Mouse (Mus musculus): ENCODE data around the gene Eif1. TPM values are rescaled to one million over a fixed set of nuclear protein-coding genes. Genes with fewer than 3 reads are reported as not detected.

Eif1 gene
- polyA plus RNA-seq (2016; fragmentation: Nextera tagmentation; extraction: Ambion mirVana), result 1,410 and 1,478 TPM in 2 replicates

- Histone ChIP-seq H3K4me2 (replicated peaks) (peak within 1 kb of the TSS; percentile 73), H3K27me3 (replicated peaks) (no peaks in the 10 kb centered on the region), H3K9me3 (no peaks in the 10 kb centered on the region), H3K4me3 (peak within 1 kb of the TSS; percentile 73), H3K9ac (peak within 1 kb of the TSS; percentile 93), H3K36me3 (peaks cover 13% of the 10 kb centered on the region), H3K4me1 (0 out of 2 replicates have a peak, but pooled peaks cover 5% of the 10 kb centered on the region), H3K27ac (peak within 1 kb of the TSS; percentile 79)
- peak; percentile 91 for ATAC-seq (ENCODE audit: low FRiP score, low read depth)
- WGBS, result under 1% methylated on average over 58 of the region's 58 CpGs
Measured at GRCm38 (mm10) chr11:100319492-100320171, at the start of gene Eif1. TSS of gene Eif1 (plus strand) at chr11:100319885.

GRCm38 (mm10) chr11:100271878-100272277 is 47.8 kb upstream of the Eif1 start:
- no peak overlapping the region for H3K4me2 ChIP-seq (replicated peaks)
- H3K4me3 ChIP-seq, result no peak overlapping the region
- no peak for ATAC-seq (ENCODE audit: low FRiP score, low read depth)
- H3K9me3 ChIP-seq, result no peaks in the 10 kb centered on the region
- H3K27me3 ChIP-seq (replicated peaks), result no peaks in the 10 kb centered on the region
- H3K36me3 ChIP-seq, result no peaks in the 10 kb centered on the region
- no peaks in the 10 kb centered on the region for H3K4me1 ChIP-seq
- H3K27ac ChIP-seq, result no peak overlapping the region
- WGBS, result 83% methylated on average over 1 of the region's 1 CpGs
- H3K9ac ChIP-seq, result no peak overlapping the region

- no peak for ATAC-seq (ENCODE audit: low FRiP score, low read depth)
- Histone ChIP-seq H3K4me1 (no peaks in the 10 kb centered on the region), H3K36me3 (no peaks in the 10 kb centered on the region), H3K4me2 (replicated peaks) (no peak overlapping the region), H3K4me3 (no peak overlapping the region), H3K27ac (no peak overlapping the region), H3K9me3 (no peaks in the 10 kb centered on the region), H3K9ac (no peak overlapping the region), H3K27me3 (replicated peaks) (no peaks in the 10 kb centered on the region)
- WGBS, result 67% methylated on average over 7 of the region's 7 CpGs
Measured at GRCm38 (mm10) chr11:100274719-100275118, 45.0 kb upstream of the Eif1 start.

GRCm38 (mm10) chr11:100275466-100275865 is 44.2 kb upstream of the Eif1 start:
- no peak overlapping the region for H3K4me3 ChIP-seq
- H3K36me3 ChIP-seq, result no peaks in the 10 kb centered on the region
- H3K4me2 ChIP-seq (replicated peaks), result no peak overlapping the region
- no peaks in the 10 kb centered on the region for H3K4me1 ChIP-seq
- no peak for ATAC-seq (ENCODE audit: low FRiP score, low read depth)
- no peaks in the 10 kb centered on the region for H3K9me3 ChIP-seq
- H3K9ac ChIP-seq, result no peak overlapping the region
- WGBS, result 40% methylated on average over 5 of the region's 5 CpGs
- no peak overlapping the region for H3K27ac ChIP-seq
- no peaks in the 10 kb centered on the region for H3K27me3 ChIP-seq (replicated peaks)

- no peak overlapping the region for H3K9ac ChIP-seq
- 74% methylated on average over 15 of the region's 15 CpGs for WGBS
- no peaks in the 10 kb centered on the region for H3K36me3 ChIP-seq
- H3K27me3 ChIP-seq (replicated peaks), result no peaks in the 10 kb centered on the region
- H3K4me1 ChIP-seq, result no peaks in the 10 kb centered on the region
- no peaks in the 10 kb centered on the region for H3K9me3 ChIP-seq
- H3K4me2 ChIP-seq (replicated peaks), result no peak overlapping the region
- no peak for ATAC-seq (ENCODE audit: low FRiP score, low read depth)
- no peak overlapping the region for H3K4me3 ChIP-seq
- no peak overlapping the region for H3K27ac ChIP-seq
Measured at GRCm38 (mm10) chr11:100277726-100278480, 41.8 kb upstream of the Eif1 start.

GRCm38 (mm10) chr11:100278759-100279158 is 40.9 kb upstream of the Eif1 start:
- ATAC-seq (ENCODE audit: low FRiP score, low read depth), result no peak
- Histone ChIP-seq H3K4me3 (no peak overlapping the region), H3K36me3 (no peaks in the 10 kb centered on the region), H3K27ac (no peak overlapping the region), H3K27me3 (replicated peaks) (no peaks in the 10 kb centered on the region), H3K9ac (no peak overlapping the region), H3K4me2 (replicated peaks) (no peak overlapping the region), H3K9me3 (no peaks in the 10 kb centered on the region), H3K4me1 (no peaks in the 10 kb centered on the region)
- WGBS, result 63% methylated on average over 5 of the region's 5 CpGs

- Histone ChIP-seq H3K36me3 (no peaks in the 10 kb centered on the region), H3K9me3 (no peaks in the 10 kb centered on the region), H3K9ac (no peak overlapping the region), H3K27ac (no peak overlapping the region), H3K4me3 (no peak overlapping the region), H3K27me3 (replicated peaks) (no peaks in the 10 kb centered on the region), H3K4me2 (replicated peaks) (no peak overlapping the region), H3K4me1 (no peaks in the 10 kb centered on the region)
- 23% methylated on average over 11 of the region's 11 CpGs for WGBS
- ATAC-seq (ENCODE audit: low FRiP score, low read depth), result peak; percentile 69
Measured at GRCm38 (mm10) chr11:100281596-100282544, 37.8 kb upstream of the Eif1 start.

GRCm38 (mm10) chr11:100282549-100282948 is 37.1 kb upstream of the Eif1 start:
- Histone ChIP-seq H3K4me3 (no peak overlapping the region), H3K4me2 (replicated peaks) (no peak overlapping the region), H3K9ac (no peak overlapping the region), H3K27me3 (replicated peaks) (no peaks in the 10 kb centered on the region), H3K9me3 (no peaks in the 10 kb centered on the region), H3K4me1 (no peaks in the 10 kb centered on the region), H3K36me3 (no peaks in the 10 kb centered on the region), H3K27ac (no peak overlapping the region)
- peak; percentile 69 for ATAC-seq (ENCODE audit: low FRiP score, low read depth)
- WGBS, result 24% methylated on average over 10 of the region's 10 CpGs

- WGBS, result 82% methylated on average over 4 of the region's 4 CpGs
- H3K9me3 ChIP-seq, result no peaks in the 10 kb centered on the region
- no peaks in the 10 kb centered on the region for H3K4me1 ChIP-seq
- no peak for ATAC-seq (ENCODE audit: low FRiP score, low read depth)
- H3K4me3 ChIP-seq, result no peak overlapping the region
- no peak overlapping the region for H3K9ac ChIP-seq
- H3K4me2 ChIP-seq (replicated peaks), result no peak overlapping the region
- H3K36me3 ChIP-seq, result no peaks in the 10 kb centered on the region
- H3K27me3 ChIP-seq (replicated peaks), result no peaks in the 10 kb centered on the region
- no peak overlapping the region for H3K27ac ChIP-seq
Measured at GRCm38 (mm10) chr11:100284988-100285387, 34.7 kb upstream of the Eif1 start.

GRCm38 (mm10) chr11:100287024-100287423 is 32.7 kb upstream of the Eif1 start:
- ATAC-seq (ENCODE audit: low FRiP score, low read depth), result no peak
- no peak overlapping the region for H3K27ac ChIP-seq
- H3K9ac ChIP-seq, result no peak overlapping the region
- H3K9me3 ChIP-seq, result no peaks in the 10 kb centered on the region
- WGBS, result 35% methylated on average over 10 of the region's 10 CpGs
- no peaks in the 10 kb centered on the region for H3K36me3 ChIP-seq
- H3K4me2 ChIP-seq (replicated peaks), result no peak overlapping the region
- H3K4me3 ChIP-seq, result no peak overlapping the region
- H3K27me3 ChIP-seq (replicated peaks), result no peaks in the 10 kb centered on the region
- H3K4me1 ChIP-seq, result no peaks in the 10 kb centered on the region

- Histone ChIP-seq H3K4me2 (replicated peaks) (no peak overlapping the region), H3K36me3 (no peaks in the 10 kb centered on the region), H3K4me3 (no peak overlapping the region), H3K4me1 (peaks cover 4% of the 10 kb centered on the region; the same call in 1 of the 2 replicates), H3K27me3 (replicated peaks) (no peaks in the 10 kb centered on the region), H3K9me3 (no peaks in the 10 kb centered on the region), H3K9ac (no peak overlapping the region), H3K27ac (no peak overlapping the region)
- 89% methylated on average over 6 of the region's 6 CpGs for WGBS
- ATAC-seq (ENCODE audit: low FRiP score, low read depth), result no peak
Measured at GRCm38 (mm10) chr11:100288942-100289341, 30.7 kb upstream of the Eif1 start.

- Histone ChIP-seq H3K4me2 (replicated peaks) (no peak overlapping the region), H3K27ac (no peak overlapping the region), H3K4me3 (no peak overlapping the region), H3K9ac (no peak overlapping the region), H3K9me3 (no peaks in the 10 kb centered on the region), H3K27me3 (replicated peaks) (no peaks in the 10 kb centered on the region), H3K4me1 (peaks cover 4% of the 10 kb centered on the region), H3K36me3 (no peaks in the 10 kb centered on the region)
- ATAC-seq (ENCODE audit: low FRiP score, low read depth), result no peak
- WGBS, result 54% methylated on average over 5 of the region's 5 CpGs
Measured at GRCm38 (mm10) chr11:100290235-100290634, 29.4 kb upstream of the Eif1 start.
